Mouse (Mus musculus) hindbrain, embryonic 14.5 days (tissue): ENCODE measurements around the gene Enthd1. TPM values are rescaled to one million over a fixed set of nuclear protein-coding genes. Genes with fewer than 3 reads are reported as not detected.
"Not testable (repeated sequence)": the region's sequence is repeated elsewhere in the genome, so short reads cannot be mapped to it uniquely, and the experiment has no call there.

Experiments
- ATAC-seq: fragments of 200-750 bp; cut with Nextera tagmentation; 2 replicates; pipeline ENCODE4 v1.8.0; 2017; ENCODE audit warnings: moderate number of reproducible peaks, mild to moderate bottlenecking, moderate TSS enrichment, moderate library complexity; ENCODE audit not compliant: low FRiP score
- DNase-seq: peaks from one replicate; pipeline ENCODE4 v3.0.0-alpha.2; 2015; ENCODE audit warnings: low spot score
- H3K27ac ChIP-seq: fragments of 300-500 bp; sonication (generic); 2 replicates; pipeline ENCODE4 v1.5.1; 2014; ENCODE audit warnings: mild to moderate bottlenecking, moderate library complexity
- H3K27me3 ChIP-seq: fragments of 300-500 bp; sonication (generic); 2 replicates; pipeline ENCODE4 v1.6.1; 2014; ENCODE audit warnings: mild to moderate bottlenecking, low read length, mixed read lengths; ENCODE audit not compliant: control insufficient read depth, insufficient read depth
- H3K36me3 ChIP-seq: fragments of 300-500 bp; sonication (generic); replicated peaks from 2 replicates; pipeline ENCODE4 v1.6.1; 2014; ENCODE audit not compliant: control insufficient read depth, insufficient read depth
- H3K4me1 ChIP-seq: fragments of 300-500 bp; sonication (generic); replicated peaks from 2 replicates; pipeline ENCODE4 v1.6.1; 2014; ENCODE audit warnings: antibody characterized with exemption, low read length, mixed read lengths; ENCODE audit not compliant: control insufficient read depth, insufficient read depth
- H3K4me2 ChIP-seq: fragments of 300-500 bp; sonication (generic); replicated peaks from 2 replicates; pipeline ENCODE4 v1.6.1; 2014; ENCODE audit warnings: mild to moderate bottlenecking, moderate library complexity
- H3K4me3 ChIP-seq: fragments of 300-500 bp; sonication (generic); replicated peaks from 2 replicates; pipeline ENCODE4 v1.5.1; 2014; ENCODE audit warnings: mild to moderate bottlenecking, low read length
- H3K9ac ChIP-seq: fragments of 300-500 bp; sonication (generic); 2 replicates; pipeline ENCODE4 v1.6.1; 2014
- H3K9me3 ChIP-seq: fragments of 300-500 bp; sonication (generic); 2 replicates; pipeline ENCODE4 v1.6.1; 2016; ENCODE audit warnings: low read length; ENCODE audit not compliant: control insufficient read depth
- WGBS: fragments of 180-500 bp; shearing (Covaris S2); extraction: QIAGEN DNeasy Blood & Tissue Kit; methylation state at CpG from one replicate; pipeline ENCODE4 v1.1.7; 2014; 5-methylcytosine and 5-hydroxymethylcytosine counted together
- polyA plus RNA-seq: library from polyadenylated mRNA; unstranded; fragments of >200 nt; fragmentation: Nextera tagmentation; extraction: Ambion mirVana; gene quantifications from 2 replicates; pipeline ENCODE4 v1.2.1, GENCODE M21; 2014

Enthd1 gene
- polyA plus RNA-seq, 1 experiment from 2014 or later, result not detected

DNA sequence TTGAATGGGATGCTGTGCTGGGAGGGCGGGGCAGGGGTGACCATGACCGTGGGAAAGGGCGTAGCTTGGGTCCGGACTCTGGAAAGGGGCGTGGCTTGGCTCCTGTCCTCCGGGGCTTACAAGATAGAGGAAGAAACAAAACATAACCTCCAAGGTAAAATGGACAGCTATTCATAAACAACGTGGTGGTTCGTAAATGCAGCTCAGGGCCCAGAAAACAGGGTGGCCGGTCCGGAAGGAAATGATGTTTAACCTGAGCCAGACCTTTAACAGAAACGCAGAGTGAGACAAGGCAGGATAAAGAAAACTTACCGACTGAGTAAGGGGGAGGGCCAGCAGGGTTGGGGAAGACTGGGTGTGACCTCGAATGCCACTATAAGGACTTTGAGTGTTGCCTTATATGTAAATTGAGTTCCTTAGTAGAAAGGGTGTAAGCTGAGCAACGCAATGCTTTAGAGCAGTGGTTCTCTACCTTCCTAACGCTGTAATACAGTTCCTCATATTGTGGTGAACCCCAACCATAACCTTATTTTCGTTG is 34.3 kb upstream of the Enthd1 start:
- Histone ChIP-seq H3K4me3 (no peak overlapping the region), H3K4me2 (no peak overlapping the region), H3K36me3 (no peaks in the 10 kb centered on the region), H3K27me3 (no peaks in the 10 kb centered on the region), H3K9me3 (no peaks in the 10 kb centered on the region), H3K27ac (no peak overlapping the region), H3K9ac (no peak overlapping the region), H3K4me1 (peaks cover 5% of the 10 kb centered on the region; the same call in 1 of the 2 replicates)
- no peak for ATAC-seq
- WGBS, result 51% methylated on average over 16 of the region's 16 CpGs
- no peak for DNase-seq

DNA sequence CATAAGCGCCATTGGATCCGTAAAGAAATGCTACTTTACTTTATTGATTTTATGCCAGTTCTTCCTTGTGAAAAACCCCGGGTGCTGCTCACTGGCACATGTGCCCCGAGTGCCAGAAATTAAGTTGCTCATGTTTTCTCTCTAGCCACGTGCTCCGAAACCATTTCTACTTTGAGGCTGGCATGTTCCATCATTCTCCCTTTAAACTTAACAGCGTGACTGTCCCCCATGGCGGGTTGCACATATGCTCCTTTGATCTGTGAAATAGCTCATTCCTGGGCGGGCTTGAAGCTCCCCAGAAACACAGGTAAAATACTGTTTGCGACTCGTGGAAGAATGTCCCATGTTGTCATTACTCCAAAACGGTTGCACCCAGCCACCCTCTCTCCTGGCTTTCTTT is 33.8 kb upstream of the Enthd1 start:
- no peaks in the 10 kb centered on the region for H3K9me3 ChIP-seq
- H3K4me2 ChIP-seq, result no peak overlapping the region
- H3K4me1 ChIP-seq, result peaks cover 5% of the 10 kb centered on the region; the same call in 1 of the 2 replicates
- H3K27ac ChIP-seq, result no peak overlapping the region
- H3K4me3 ChIP-seq, result no peak overlapping the region
- no peaks in the 10 kb centered on the region for H3K36me3 ChIP-seq
- 72% methylated on average over 12 of the region's 12 CpGs for WGBS
- no peaks in the 10 kb centered on the region for H3K27me3 ChIP-seq
- DNase-seq (no peak), ATAC-seq (no peak)
- H3K9ac ChIP-seq, result no peak overlapping the region

DNA sequence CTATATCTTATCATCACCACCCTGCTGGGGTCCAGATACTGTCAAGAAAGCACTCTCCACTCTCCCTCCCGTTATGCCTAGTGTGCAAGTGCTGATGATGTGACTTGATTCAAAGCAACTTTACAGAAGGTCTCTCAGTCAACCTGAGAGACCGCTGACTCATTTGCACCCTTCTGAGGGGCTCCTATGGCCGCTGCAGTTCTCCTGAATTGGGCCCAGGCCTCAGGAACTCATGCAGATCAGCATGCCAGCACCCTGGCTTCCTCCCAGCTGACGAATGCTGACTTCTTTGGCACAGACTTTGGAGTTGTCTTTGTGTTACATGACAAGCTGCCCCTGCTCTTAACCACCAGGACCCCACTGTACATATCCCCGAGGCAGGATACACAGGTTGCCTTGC is 28.9 kb upstream of the Enthd1 start:
- no peak overlapping the region for H3K4me2 ChIP-seq
- H3K9ac ChIP-seq, result no peak overlapping the region
- H3K27me3 ChIP-seq, result no peaks in the 10 kb centered on the region
- H3K9me3 ChIP-seq, result no peaks in the 10 kb centered on the region
- ATAC-seq (no peak), DNase-seq (no peak)
- H3K36me3 ChIP-seq, result no peaks in the 10 kb centered on the region
- H3K4me1 ChIP-seq, result no peaks in the 10 kb centered on the region
- H3K27ac ChIP-seq, result no peak overlapping the region
- WGBS, result 76% methylated on average over 5 of the region's 5 CpGs
- H3K4me3 ChIP-seq, result no peak overlapping the region

DNA sequence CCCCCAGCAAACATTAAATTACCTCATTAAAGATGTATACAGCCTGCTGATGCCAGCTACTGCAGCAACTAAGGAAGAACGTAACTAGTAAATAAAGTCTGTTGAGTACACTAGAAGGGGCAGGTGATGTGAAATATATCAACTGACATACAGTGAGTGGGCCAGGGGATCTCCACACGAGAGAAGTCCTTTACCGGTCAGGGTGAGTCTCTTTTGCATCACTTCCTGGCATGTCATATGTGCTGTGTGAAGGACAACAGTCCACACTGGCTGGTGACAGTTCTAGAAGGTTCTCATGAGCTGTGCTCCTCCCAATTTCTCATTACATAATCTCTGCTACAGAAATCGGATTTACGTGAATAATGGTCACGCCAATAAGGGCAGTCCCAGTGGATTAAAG is 27.8 kb upstream of the Enthd1 start:
- Histone ChIP-seq H3K9ac (no peak overlapping the region), H3K36me3 (no peaks in the 10 kb centered on the region), H3K4me3 (no peak overlapping the region), H3K9me3 (no peaks in the 10 kb centered on the region), H3K27ac (no peak overlapping the region), H3K4me2 (no peak overlapping the region), H3K27me3 (no peaks in the 10 kb centered on the region), H3K4me1 (no peaks in the 10 kb centered on the region)
- DNase-seq, result no peak
- WGBS, result 86% methylated on average over 6 of the region's 6 CpGs
- ATAC-seq, result no peak

DNA sequence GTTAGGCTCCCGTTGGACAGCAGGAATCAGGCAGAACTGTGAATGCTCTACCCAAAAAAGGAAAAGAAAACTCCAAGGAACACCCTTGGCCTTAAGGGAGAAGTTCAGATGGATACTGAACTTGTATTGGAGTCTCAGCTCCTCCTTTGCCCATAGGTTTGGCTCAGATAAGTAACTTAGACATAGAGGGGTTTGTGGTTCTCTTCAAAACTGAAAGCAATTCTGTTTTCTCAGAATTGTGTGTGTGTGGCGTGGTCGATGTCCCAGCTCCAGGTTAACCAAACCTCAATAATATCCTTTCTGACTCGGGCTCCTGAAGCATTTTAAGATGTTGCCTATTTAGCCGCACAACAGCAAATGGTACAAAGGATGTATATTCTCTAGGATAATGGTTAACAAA is 25.7 kb upstream of the Enthd1 start:
- WGBS, result 91% methylated on average over 5 of the region's 5 CpGs
- no peak for ATAC-seq

DNA sequence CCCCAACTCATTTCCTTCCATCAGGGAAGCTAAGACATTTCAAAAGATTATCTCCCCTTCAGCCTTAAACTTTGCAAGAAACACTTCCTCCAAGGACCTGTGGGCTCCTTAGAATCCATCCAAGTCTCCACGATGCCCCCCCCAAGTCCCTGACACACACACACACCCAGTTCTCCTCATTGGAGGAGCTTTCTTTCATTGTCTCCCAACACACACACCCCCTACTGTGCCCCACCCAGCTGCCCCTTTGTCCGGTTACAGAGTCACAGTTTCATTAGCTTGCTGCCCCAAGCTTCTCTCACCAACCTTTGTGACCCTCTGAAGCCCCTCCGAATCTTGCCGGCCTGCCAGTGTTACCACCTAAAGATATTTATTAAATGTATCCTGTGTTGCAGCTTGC is 21.3 kb upstream of the Enthd1 start:
- ATAC-seq, result no peak
- H3K4me2 ChIP-seq, result no peak overlapping the region
- H3K9ac ChIP-seq, result no peak overlapping the region
- no peaks in the 10 kb centered on the region for H3K9me3 ChIP-seq
- no peaks in the 10 kb centered on the region for H3K36me3 ChIP-seq
- DNase-seq, result no peak
- no peaks in the 10 kb centered on the region for H3K4me1 ChIP-seq
- no peaks in the 10 kb centered on the region for H3K27me3 ChIP-seq
- 19% methylated on average over 4 of the region's 4 CpGs for WGBS
- H3K27ac ChIP-seq, result no peak overlapping the region
- H3K4me3 ChIP-seq, result no peak overlapping the region

More for the DNA sequence above, 25.7 kb upstream of the Enthd1 start:
- no peak overlapping the region for H3K4me2 ChIP-seq
- no peaks in the 10 kb centered on the region for H3K9me3 ChIP-seq
- H3K27me3 ChIP-seq, result no peaks in the 10 kb centered on the region
- H3K4me3 ChIP-seq, result no peak overlapping the region
- no peak overlapping the region for H3K27ac ChIP-seq
- no peaks in the 10 kb centered on the region for H3K4me1 ChIP-seq
- no peak for DNase-seq
- H3K9ac ChIP-seq, result no peak overlapping the region
- H3K36me3 ChIP-seq, result no peaks in the 10 kb centered on the region

DNA sequence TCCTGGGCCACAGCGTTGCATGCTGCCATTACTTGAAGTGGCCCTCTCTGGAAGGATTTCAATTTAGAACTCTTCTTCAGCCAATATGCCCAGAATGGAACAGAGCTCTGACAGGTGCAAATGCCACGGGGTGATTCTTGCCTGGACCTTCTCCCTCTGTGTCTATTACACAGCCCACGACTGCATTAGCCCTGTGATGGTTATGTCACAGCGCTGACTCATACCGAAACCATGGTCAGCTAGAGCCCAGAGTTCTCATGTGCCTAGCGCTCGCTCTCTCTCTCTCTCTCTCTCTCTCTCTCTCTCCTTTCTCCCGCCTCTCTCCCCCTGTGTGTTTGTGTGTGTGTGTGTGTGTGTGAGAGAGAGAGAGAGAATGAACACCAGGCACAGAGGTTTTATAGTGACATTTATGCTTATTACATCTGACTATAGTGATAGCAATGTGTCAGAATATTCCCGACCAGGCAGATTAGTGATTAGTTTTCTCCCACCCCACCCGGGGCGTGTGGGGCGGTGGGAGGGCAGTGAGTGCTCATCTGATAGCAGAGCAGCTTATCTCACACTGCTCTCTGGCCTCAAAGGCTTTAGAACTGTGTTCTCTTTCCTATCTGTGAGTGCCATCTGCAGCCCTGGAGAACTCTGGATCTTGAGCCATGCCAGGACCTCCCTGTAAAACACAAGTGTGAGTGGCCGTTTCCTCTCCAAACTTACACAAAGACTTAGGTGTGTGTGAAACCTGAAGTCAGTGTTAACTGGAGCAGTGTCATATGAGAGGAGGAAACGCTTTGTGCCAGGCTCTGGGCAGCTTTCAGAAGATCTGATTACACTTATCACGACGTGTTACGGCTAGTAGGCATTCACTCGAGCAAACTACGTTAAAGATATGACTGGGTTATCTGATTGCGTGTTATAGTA is 17.9 kb upstream of the Enthd1 start:
- Histone ChIP-seq H3K36me3 (no peaks in the 10 kb centered on the region), H3K4me1 (peaks cover 4% of the 10 kb centered on the region; the same call in 1 of the 2 replicates), H3K9me3 (no peaks in the 10 kb centered on the region), H3K27ac (no peak overlapping the region), H3K4me3 (no peak overlapping the region), H3K9ac (no peak overlapping the region), H3K27me3 (no peaks in the 10 kb centered on the region), H3K4me2 (no peak overlapping the region)
- 78% methylated on average over 20 of the region's 20 CpGs for WGBS
- ATAC-seq, result no peak
- no peak for DNase-seq

DNA sequence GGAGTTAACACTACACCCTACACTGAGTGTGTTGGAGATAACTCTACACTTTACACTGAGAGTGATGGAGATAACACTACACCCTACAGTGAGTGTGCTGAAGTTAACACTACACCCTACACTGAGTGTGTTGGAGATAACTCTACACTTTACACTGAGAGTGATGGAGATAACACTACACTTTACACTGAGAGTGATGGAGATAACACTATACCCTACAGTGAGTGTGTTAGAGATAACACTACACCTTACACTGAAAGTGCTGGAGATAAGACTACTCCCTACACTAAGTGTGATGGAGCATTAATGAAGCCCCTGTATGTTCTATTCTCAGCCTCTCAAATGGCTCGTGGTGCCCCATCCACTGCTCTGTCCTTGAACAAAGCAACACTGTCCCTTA is 15.6 kb upstream of the Enthd1 start:
- H3K4me1 ChIP-seq, result peaks cover 11% of the 10 kb centered on the region; the same call in 1 of the 2 replicates
- not testable (repeated sequence) for H3K27ac ChIP-seq, H3K36me3 ChIP-seq, H3K9ac ChIP-seq, H3K4me3 ChIP-seq, H3K9me3 ChIP-seq, H3K27me3 ChIP-seq, DNase-seq, ATAC-seq, H3K4me2 ChIP-seq
- 70% methylated on average over 1 of the region's 1 CpGs for WGBS

DNA sequence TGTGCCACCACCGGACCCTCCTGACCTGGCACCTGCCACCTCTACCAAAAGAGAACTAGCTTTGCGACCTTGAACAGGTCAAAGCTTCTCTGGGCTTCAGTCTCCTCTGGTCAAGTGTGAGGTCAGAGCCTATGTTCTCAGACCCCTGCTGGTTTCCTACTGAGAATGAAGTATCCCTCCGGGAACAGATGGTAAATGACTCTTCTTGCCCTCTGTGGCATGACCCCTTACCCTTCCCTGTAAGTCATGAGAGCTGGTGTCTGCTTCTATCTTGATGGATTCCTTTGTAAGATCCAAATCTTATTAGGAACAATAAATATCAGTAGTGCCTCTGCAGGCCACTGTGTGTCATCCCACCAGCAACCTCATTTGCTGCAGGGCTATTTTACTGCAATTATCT is 14.2 kb upstream of the Enthd1 start:
- Histone ChIP-seq H3K9me3 (no peaks in the 10 kb centered on the region), H3K4me1 (peaks cover 11% of the 10 kb centered on the region; the same call in 1 of the 2 replicates), H3K4me2 (no peak overlapping the region), H3K4me3 (no peak overlapping the region), H3K27me3 (no peaks in the 10 kb centered on the region), H3K36me3 (no peaks in the 10 kb centered on the region), H3K9ac (no peak overlapping the region), H3K27ac (no peak overlapping the region)
- WGBS, result 65% methylated on average over 3 of the region's 3 CpGs
- no peak for ATAC-seq
- DNase-seq, result no peak
